ENCODE assay signal across 9 mouse cellular contexts in genomic region chr1:72963449-72963848, GRCm38 (mm10). TPM values are rescaled to one million over a fixed set of nuclear protein-coding genes. Genes with fewer than 3 reads are reported as not detected.
A peak's percentile ranks its signal among the peaks of the same experiment; 100 is the strongest.
DNase-seq lines count a peak whose midpoint lies in the region; ATAC-seq and TF ChIP-seq lines count a peak whose summit lies in the region.
"Had no signal": no experiment of that assay in that cellular context is flagged by ENCODE, and none has a peak within 500 bp of the region (broad histone marks: within the 10 kb centered on the region; RNA-seq: fewer than 3 reads in every experiment).

No protein-coding gene starts in this region.

- 45% methylated on average over 7 of the region's 7 CpGs for WGBS in hindbrain, embryonic 14.5 days
- 9% methylated on average over 7 of the region's 7 CpGs for WGBS in limb, embryonic 14.5 days

- H3K9ac ChIP-seq in hindbrain, embryonic 14.5 days = no peak overlapping the region; the same call in 1 of the 2 replicates
- peak overlapping the region; percentile 34; the same call in 1 of the 2 replicates for H3K9ac ChIP-seq in limb, embryonic 14.5 days (ENCODE audit: low read depth, low read length, severe bottlenecking)
- H3K9ac ChIP-seq: liver, embryonic 15.5 days had no signal

- 0 out of 2 replicates have a peak, but pooled peaks cover 8% of the 10 kb centered on the region for H3K4me1 ChIP-seq in hindbrain, embryonic 14.5 days (replicated peaks; ENCODE audit: control insufficient read depth, insufficient read depth, low read length)
- peaks cover 21% of the 10 kb centered on the region for H3K4me1 ChIP-seq in limb, embryonic 14.5 days (ENCODE audit: control insufficient read depth, insufficient read depth, low read length)
- H3K4me1 ChIP-seq: liver, embryonic 15.5 days had no signal

- DNase-seq in 3T3-L1 (ENCODE audit: low read depth, low spot score) (peak; percentile 77), WW6 (ENCODE audit: low read depth, low spot score) (peak; percentile 9)
- peak; percentile 83 for DNase-seq in gastrocnemius, adult 2 months
- no peak for DNase-seq in hindbrain, embryonic 14.5 days (ENCODE audit: low spot score)
- DNase-seq in limb, embryonic 14.5 days (ENCODE audit: low spot score) = peak; percentile 78
- peak; percentile 46 for DNase-seq in right cerebral cortex, adult 18-20 months
- no peak for DNase-seq in cerebellum, adult 9-11 months
- DNase-seq in testis, postnatal 14 days (ENCODE audit: low spot score) = no peak

- no peaks in the 10 kb centered on the region for H3K36me3 ChIP-seq in hindbrain, embryonic 14.5 days (replicated peaks; ENCODE audit: control insufficient read depth, insufficient read depth)
- H3K36me3 ChIP-seq in limb, embryonic 14.5 days (ENCODE audit: control insufficient read depth, insufficient read depth, low read length) = no peaks in the 10 kb centered on the region
- H3K36me3 ChIP-seq: liver, embryonic 15.5 days had no signal

- ATAC-seq in hindbrain, embryonic 14.5 days (ENCODE audit: low FRiP score) = 0 out of 2 replicates have a peak, but pooled peaks have one; percentile 34
- ATAC-seq in limb, embryonic 14.5 days (ENCODE audit: low FRiP score, low read depth) = peak; percentile 86

- H3K4me3 ChIP-seq in gastrocnemius, adult 2 months = peak overlapping the region; percentile 28
- H3K4me3 ChIP-seq in hindbrain, embryonic 14.5 days (replicated peaks; ENCODE audit: low read length) = no peak overlapping the region
- no peak overlapping the region for H3K4me3 ChIP-seq in limb, embryonic 14.5 days (replicated peaks; ENCODE audit: low read length)
- H3K4me3 ChIP-seq: liver, embryonic 15.5 days had no signal

- H3K4me2 ChIP-seq in hindbrain, embryonic 14.5 days (replicated peaks) = no peak overlapping the region
- H3K4me2 ChIP-seq in limb, embryonic 14.5 days (replicated peaks; ENCODE audit: low read depth, low read length, severe bottlenecking) = peak overlapping the region; percentile 14; the same call in 1 of the 2 replicates
- H3K4me2 ChIP-seq: liver, embryonic 15.5 days had no signal

- no peaks in the 10 kb centered on the region for H3K27me3 ChIP-seq in hindbrain, embryonic 14.5 days (ENCODE audit: control insufficient read depth, insufficient read depth, low read length)
- no peaks in the 10 kb centered on the region for H3K27me3 ChIP-seq in limb, embryonic 14.5 days (ENCODE audit: control insufficient read depth, insufficient read depth, low read length)
- H3K27me3 ChIP-seq: liver, embryonic 15.5 days had no signal

- H3K27ac ChIP-seq in gastrocnemius, adult 2 months = peak overlapping the region; percentile 51
- no peak overlapping the region for H3K27ac ChIP-seq in hindbrain, embryonic 14.5 days
- peak overlapping the region; percentile 39; the same call in 1 of the 2 replicates for H3K27ac ChIP-seq in limb, embryonic 14.5 days (replicated peaks; ENCODE audit: low read depth, low read length)
- H3K27ac ChIP-seq: liver, embryonic 15.5 days had no signal

- intact Hi-C loops in gastrocnemius, adult 2 months (cut with DNase I) = no loop called here

- no peak for TF ChIP-seq POLR2A in limb, embryonic 14.5 days (IDR thresholded peaks at IDR 0.05; ENCODE audit: borderline replicate concordance, extremely low read depth, insufficient read depth, insufficient read length)

- no peak for TF ChIP-seq CTCF in gastrocnemius, adult 2 months (IDR thresholded peaks at IDR 0.05)

- H3K9me3 ChIP-seq in hindbrain, embryonic 14.5 days (ENCODE audit: control insufficient read depth, low read length) = no peaks in the 10 kb centered on the region
- no peaks in the 10 kb centered on the region for H3K9me3 ChIP-seq in limb, embryonic 14.5 days (ENCODE audit: control insufficient read depth, low read length)
- H3K9me3 ChIP-seq: liver, embryonic 15.5 days had no signal

RNA-seq across cellular contexts. Expression of gene Tnp1, which starts 52.3 kb away (rescaled TPM):
- total RNA-seq in gastrocnemius, adult 2 months (2021) = not detected
- polyA plus RNA-seq in hindbrain, embryonic 14.5 days (2014; fragmentation: Nextera tagmentation; extraction: Ambion mirVana) = not detected in 2 replicates
- not detected in 2 replicates for polyA plus RNA-seq in limb, embryonic 14.5 days (2012; rRNA removed)
- not detected in 2 replicates for polyA plus RNA-seq in limb, embryonic 14.5 days (2014; fragmentation: Nextera tagmentation; extraction: Ambion mirVana)
- polyA plus RNA-seq: liver, embryonic 15.5 days had no signal

Comparison
In these comparisons a context has a peak if more than half of its experiments do, and no peak if none do; other contexts are left out.
1. DNase-seq: peak in 3T3-L1 (single experiment), WW6 (single experiment), gastrocnemius, adult 2 months (single experiment), limb, embryonic 14.5 days (single experiment) and right cerebral cortex, adult 18-20 months (single experiment); none in hindbrain, embryonic 14.5 days (single experiment), cerebellum, adult 9-11 months (single experiment) and testis, postnatal 14 days (single experiment).